Mouse (Mus musculus) hematopoietic stem cell, adult 5-6 weeks (primary cell): ENCODE measurements at regions not wholly inside any gene's neighbourhood (a gene's known extent, or its start where the extent isn't known, plus 50 kb on each side); places are given as distances from the start of the nearest gene placed in this dataset.
"Not testable (repeated sequence)": the region's sequence is repeated elsewhere in the genome, so short reads cannot be mapped to it uniquely, and the experiment has no call there.

Experiments
- ATAC-seq, 2 experiments: fragments of 125-278 bp in 1 of 2; replicated peaks in 1 of 2; 2 replicates each; pipeline ENCODE4 v1.8.0; 2016 to 2017; ENCODE audit warnings: inconsistent platforms in 2 of 2, mild to moderate bottlenecking in 2 of 2, moderate number of reproducible peaks in 2 of 2, low read depth in 1 of 2, moderate TSS enrichment in 1 of 2; ENCODE audit not compliant: low FRiP score in 2 of 2, poor library complexity in 2 of 2, severe bottlenecking in 2 of 2, insufficient read depth in 1 of 2, low TSS enrichment in 1 of 2

DNA sequence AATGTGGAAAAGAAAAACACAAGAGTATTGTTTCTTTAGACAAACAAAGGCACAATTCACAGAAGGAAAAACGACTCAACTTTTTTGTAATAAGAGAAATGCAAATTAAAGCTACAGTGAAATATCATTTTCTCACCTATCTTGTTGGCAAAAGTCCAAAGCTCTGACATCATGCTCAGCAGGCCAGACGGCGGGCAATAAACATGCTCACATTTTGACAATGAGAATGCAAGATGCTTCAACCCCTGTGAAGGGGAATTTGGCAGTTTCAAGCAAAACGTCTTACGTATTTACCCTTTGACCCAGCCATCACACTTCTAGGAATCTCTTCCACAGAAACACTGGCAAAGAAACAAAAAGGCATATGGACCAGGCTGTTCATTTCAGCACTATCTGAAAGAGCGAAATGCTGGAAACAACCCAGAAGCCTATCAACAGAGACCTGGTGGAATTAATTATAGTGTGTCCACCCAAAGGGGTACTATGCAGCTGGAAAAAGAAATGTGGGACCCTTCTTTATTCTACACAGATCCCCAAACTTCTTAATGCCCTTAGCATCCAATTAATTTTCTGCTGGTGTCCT lies 203.4 kb upstream of the 2610301B20Rik start:
- no peak for ATAC-seq

DNA sequence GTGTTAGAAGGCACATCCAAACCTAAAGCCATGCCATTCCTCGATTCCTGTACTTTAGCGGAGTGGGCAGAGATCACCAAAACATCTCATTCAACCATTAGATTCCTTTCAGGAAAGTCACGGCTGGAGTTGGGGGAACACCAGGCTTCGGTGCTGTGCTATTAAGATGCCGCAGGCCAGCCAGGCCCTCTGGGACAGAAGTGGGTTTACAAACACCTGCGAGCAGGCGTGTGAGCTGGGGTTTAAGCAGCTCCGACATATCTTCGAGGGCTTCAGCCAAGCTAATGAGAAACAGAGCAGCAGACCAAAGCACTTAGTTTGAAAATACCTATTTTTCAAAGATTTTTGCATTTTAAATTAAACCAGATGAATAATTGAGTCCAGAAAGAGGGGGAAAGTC lies 183.2 kb upstream of the 2610301B20Rik start:
- no peak for ATAC-seq

DNA sequence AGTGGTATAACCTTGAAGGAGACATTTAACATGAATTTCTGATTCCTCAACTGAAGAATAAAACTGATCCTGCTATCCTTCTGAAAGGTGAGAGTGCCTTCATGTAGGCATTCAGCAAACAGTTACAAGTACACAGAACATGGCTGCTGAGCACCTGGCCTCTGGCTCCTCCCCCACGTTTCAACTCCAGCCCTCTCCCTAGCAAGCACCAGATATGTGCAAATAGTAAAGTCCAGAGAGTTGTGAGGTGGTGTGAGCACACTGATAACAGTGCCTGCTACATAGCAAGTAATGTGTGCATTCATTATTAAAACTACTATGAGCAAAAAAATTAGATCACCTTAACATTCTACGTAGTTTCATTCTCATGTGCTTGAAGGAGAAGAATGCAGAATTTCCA lies 181.4 kb upstream of the 2610301B20Rik start:
- no peak for ATAC-seq

DNA sequence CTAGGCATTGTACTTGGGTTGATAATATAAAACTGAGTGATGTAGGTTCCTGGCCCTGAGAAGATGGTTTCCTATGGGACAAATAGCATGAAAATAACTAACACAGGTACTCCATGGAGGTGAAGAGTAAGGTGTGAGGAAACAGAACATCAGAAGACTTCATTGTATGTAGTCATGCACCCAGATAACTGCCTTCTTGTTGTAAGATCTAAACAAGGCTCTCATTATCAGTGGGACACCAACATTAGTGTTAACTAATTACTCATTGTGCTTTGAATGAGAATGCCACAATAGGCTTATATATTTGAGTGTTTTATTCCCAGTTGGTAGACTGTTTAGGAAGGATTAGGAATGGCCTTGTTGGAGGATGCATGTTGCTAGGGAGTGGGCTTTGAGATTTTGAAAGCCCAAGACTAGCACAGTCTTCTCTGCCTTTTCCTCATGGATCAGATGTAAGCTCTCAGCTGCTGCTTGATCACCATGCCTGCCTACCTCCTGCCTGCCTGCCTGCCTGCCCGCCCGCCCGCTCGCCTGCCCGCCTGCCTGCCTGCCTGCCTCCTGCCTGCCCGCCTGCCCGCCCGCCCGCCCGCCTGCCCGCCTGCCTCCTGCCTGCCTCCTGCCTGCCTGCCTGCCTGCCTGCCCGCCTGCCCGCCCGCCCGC lies 180.7 kb upstream of the 2610301B20Rik start:
- no peak for ATAC-seq

DNA sequence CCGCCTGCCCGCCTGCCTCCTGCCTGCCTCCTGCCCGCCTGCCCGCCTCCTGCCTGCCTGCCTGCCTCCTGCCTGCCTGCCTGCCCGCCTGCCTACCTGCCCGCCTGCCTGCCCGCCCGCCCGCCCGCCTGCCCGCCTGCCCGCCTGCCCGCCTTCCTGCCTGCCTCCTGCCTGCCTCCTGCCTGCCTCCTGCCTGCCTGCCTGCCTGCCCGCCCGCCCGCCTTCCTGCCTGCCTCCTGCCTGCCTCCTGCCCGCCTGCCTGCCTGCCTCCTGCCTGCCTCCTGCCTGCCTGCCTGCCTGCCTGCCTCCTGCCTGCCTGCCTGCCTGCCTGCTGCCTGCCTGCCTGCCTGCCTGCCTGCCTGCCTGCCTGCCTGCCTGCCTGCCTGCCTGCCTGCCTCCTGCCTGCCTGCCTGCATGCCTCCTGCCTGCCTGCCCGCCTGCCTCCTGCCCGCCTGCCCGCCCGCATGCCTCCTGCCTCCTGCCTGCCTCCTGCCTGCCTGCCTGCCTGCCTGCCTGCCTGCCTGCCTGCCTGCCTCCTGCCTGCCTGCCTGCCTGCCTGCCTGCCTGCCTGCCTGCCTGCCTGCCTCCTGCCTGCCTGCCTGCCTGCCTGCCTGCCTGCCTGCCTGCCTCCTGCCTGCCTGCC lies 180.1 kb upstream of the 2610301B20Rik start:
- ATAC-seq: not testable (repeated sequence)

DNA sequence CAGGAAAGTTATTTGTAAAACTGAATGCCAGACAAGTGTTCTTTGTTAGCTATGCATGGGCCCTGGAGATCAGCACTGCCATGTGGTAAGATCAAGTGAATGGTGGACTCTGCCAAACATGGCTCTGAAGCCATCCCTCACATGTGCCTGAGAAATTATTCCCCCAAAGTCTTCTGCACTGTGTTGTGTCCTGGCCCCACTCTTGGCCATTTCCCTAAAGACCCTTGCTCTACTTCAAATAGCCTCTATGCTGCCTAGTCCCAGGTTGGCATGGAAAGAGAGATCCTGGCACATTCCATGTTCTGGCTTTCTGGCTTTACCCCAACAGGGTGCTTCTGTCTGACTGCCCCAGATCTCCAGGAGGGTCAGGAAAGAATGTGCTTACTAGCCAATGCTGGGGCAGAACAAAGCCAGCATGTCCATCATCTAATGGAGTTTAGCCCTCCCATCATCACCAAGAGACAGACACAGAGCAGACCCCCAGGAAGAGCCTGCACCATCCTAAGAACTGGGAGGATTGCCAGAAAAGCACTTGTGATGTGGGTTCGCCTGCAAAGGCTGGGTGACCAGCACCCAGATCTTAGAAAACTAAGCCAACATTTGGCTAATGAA lies 177.0 kb upstream of the 2610301B20Rik start:
- no peak for ATAC-seq

DNA sequence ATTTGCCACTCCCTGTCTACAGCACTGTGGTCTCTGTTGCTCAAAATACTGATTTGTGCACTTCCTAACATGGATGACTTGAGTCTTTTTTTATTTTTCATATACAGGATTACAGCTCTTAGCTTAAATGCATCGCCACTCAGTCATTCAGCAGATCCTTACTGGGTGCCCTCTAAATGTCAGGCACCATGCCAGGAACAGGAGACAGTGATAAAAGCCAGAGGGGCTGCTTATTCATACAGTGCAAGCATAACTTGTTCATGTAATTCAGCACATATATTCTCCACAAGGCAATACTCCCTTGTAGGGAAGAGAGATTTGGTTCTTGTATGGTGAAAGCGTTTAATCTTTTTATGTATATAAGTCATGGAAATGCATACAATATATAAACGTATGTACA lies 175.7 kb upstream of the 2610301B20Rik start:
- no peak for ATAC-seq

DNA sequence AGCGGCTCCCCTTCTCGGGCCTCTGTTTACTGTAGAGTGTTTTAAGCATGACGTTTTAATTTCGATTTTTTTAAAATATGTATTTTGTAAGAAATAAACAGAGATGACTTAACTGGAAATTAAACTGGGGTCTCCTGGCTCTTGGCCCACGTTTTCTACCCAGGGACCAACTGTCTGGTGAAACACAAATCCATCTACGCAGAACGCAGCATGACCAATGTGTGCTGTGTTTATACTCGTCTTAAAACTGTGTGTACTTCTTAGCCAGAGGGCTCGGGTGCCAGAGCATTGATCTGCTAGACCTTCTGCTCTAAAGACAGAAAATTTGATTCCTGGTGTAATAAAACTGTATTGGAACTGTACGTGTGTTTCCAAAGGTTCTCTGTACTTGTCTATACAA lies 172.8 kb upstream of the 2610301B20Rik start:
- ATAC-seq: no peak

DNA sequence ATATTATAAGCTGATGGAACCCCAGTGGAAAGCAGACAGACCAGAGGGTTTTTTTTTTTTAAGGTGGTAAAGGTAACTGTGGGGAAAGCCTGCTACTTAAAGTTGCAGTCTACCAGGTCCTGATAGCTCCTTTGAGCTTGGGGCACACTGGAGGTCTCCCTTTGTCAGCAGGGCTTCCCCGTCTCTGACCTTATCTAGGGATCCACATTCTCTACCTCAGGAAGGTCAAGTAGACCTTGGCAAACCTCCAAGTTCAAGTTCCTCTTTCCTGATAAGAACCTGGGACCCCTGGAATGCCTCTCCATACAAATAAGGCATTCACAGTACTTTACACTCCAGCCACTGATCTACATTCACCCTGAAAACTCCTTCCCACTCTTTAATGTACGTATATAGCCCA lies 171.1 kb upstream of the 2610301B20Rik start:
- ATAC-seq: peak; percentile 68 to 71

DNA sequence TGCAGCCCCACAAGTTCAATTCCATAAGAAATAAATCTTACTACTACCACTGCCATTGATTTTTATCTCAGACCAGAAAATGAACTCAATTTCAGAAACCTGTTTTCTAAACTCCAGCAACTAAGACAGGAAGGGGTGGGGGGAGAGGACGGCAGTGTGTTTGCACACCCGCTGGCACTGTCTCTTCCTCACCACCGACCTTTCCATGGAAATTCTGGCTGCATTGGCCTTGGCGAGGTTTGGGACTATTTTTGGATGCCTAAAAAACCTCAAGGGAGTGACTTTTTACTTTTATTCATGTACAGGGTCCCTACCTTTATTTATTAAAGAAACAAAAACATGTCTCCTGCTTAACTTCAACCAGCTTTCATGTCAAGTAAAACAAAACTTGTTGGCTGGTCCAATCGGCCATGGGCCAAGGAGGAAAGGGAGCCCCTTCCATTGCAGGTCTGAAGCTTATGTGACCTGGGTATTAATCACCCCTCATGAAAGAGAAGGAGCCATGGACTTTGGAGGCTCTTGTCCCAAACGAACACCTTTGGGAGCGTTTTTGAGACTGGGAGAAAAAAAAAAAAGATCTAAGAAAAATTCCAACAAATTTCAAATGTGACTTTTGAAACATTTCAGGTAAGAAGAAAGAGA lies 167.2 kb upstream of the 2610301B20Rik start:
- ATAC-seq: no peak

DNA sequence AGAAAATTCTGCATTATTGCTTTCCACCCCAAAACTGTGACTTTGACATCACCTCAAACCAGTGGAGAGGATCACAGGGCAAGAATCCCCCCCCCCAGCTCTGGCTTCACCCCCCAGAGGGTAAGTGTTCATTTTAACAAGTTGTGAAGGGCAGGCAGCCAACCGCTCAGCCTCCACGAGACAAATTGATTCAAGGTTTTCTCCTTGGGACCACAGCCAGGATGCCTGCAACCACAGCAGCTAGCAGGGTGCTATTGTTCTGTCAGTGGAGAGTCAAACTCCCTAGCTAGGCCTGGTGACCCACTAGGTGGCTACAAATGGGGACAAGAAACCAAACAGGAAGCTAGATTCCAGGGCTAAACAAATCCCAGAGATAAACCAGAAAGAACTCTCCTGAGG lies 166.6 kb upstream of the 2610301B20Rik start:
- peak; percentile 38 to 39; a peak in 2 of 4 replicates for ATAC-seq

DNA sequence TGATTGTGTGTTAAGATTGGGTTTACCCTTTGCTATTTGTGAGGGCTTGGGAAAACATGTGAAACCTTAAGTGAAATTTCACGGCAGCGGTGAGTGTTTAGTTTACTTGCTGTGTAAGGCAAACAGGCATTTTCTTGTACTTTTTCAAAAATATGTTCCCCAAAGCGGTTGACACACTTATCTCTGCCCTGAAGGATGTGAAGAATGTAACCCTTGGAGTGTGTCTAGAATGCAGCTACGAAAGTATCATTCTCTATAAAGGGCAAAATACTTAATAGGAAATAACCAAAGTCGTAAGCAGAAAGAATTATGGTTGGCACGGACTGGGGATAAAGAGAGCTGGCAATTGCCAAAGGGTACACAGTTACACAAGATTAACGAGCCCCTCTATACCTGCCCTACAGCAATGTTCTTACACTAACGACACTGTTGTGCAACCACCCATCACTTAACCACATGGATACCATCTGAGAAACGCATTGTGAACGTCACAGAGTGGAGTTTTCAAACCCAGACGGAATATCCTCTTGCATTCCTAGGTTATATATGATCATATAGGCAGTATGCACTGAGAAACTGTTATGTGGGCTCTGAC lies 162.3 kb upstream of the 2610301B20Rik start:
- ATAC-seq: no peak

DNA sequence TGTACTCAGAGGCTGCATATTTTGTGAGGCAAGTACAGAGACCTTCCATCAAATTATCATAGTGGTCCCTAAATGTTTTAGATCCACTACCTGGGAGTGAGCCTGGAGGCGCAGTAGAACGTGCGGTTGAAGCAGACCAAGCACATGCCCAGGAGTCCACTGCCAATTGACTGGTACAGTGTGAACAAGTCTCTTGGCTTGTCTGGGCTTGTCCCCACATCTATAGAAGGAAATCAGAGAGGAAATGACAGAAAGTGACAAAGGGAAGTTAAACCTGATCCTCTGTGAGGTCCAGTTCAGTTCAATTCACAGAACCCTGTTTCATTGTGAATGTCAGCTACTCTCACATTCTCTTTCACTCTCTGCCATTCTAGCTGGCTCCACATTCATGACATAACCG lies 151.0 kb upstream of the 2610301B20Rik start:
- no peak for ATAC-seq

DNA sequence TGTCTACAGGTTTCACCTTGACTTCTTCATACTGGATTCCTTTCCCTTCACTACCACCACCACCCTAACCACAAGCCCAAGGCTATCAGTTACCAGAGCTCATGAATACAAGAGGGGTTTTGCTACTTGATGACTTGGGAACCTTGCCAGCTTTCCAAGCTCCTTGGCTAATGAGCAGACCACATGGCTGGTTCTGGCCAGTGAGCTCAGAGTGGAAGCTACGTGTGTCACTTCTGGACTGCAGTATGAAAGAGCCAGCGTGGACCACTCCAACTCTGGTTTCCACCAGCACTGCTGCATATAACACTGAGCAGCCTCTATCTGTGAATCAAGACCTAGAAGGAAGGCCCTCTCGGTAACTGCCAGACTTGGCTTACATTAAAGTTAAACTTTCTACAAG lies 146.4 kb upstream of the 2610301B20Rik start:
- ATAC-seq: no peak

DNA sequence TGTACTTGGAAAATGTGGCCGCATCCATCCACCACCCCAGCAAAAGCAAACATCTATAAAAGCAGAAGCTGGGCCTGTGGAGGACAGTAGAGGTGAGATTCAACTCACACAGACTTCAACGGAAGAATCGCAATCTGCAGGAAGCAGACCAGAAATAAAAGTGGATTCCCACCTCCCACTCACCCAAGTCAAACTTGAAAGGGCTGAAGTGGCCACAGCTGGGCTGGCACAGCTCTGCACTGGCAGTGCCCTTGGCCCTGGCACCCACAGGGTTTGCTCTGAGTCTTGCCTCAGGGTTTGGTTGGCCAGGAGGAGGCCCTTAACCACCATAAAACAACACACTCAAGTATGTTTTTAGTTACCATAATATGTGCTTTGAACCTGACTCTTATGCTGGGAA lies 129.1 kb upstream of the 2610301B20Rik start:
- peak; percentile 95 to 99 for ATAC-seq

DNA sequence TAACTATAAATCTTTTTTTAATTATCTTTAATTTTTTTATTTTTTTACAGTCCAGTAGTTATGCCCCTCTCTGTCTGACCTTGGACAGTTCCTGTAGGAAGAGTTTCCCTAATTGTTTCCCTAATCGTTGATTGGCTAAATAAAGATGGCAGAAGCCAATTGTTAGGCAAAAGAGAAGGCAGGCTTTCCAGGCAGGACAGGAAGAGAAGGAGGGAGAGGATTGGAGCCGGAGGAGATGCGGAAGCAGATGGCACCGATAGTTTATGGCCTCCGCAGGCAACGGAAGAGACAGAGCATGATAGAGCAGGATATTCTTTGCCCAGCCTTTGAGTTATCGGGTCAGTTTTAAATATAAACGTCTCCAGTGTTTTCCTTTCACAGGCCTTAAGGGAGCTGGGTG lies 125.5 kb upstream of the 2610301B20Rik start:
- no peak for ATAC-seq

DNA sequence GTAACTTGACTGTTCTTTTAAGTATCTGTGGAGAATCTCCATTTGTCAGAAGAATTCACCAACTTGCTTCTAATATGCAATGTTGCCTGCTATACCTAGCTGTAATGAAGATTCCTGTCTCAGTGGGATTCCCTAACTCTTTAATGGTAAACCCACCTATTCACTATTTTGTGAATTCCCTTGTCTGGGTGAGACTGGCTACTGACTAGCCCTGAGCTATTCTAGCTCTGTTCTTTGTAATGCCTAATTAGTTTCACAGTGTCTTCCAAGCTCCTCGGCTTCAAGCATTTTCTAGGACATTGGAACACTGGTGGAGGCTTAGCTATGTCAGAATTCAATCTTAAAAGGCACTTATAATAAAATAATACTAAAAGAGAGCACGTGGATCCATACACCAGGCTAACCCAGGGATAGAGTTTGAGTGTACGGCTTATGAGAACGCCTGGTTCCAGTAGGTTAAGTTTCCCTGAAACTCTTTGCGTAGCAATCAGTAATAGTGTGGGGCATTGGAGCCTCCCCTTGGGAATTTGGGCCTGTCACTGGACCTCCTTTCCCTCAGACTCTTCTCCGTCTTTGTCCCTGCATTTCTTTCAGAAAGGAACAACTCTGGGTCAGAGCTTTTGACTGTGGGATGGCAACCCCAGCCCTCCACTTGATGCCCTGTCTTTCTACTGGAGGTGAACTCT lies 123.8 kb upstream of the 2610301B20Rik start:
- not testable (repeated sequence) for ATAC-seq
